Mouse (Mus musculus) hindbrain, embryonic 14.5 days (tissue): ENCODE measurements around the gene Krtap5-1. TPM values are rescaled to one million over a fixed set of nuclear protein-coding genes. Genes with fewer than 3 reads are reported as not detected.
A peak's percentile ranks its signal among the peaks of the same experiment; 100 is the strongest.
"Not testable (repeated sequence)": the region's sequence is repeated elsewhere in the genome, so short reads cannot be mapped to it uniquely, and the experiment has no call there.

ENCODE experiments used
- ATAC-seq: fragments of 200-750 bp; cut with Nextera tagmentation; 2 replicates; pipeline ENCODE4 v1.8.0; 2017; ENCODE audit warnings: moderate number of reproducible peaks, mild to moderate bottlenecking, moderate TSS enrichment, moderate library complexity; ENCODE audit not compliant: low FRiP score
- DNase-seq: peaks from one replicate; pipeline ENCODE4 v3.0.0-alpha.2; 2015; ENCODE audit warnings: low spot score
- H3K27ac ChIP-seq: fragments of 300-500 bp; sonication (generic); 2 replicates; pipeline ENCODE4 v1.5.1; 2014; ENCODE audit warnings: mild to moderate bottlenecking, moderate library complexity
- H3K27me3 ChIP-seq: fragments of 300-500 bp; sonication (generic); 2 replicates; pipeline ENCODE4 v1.6.1; 2014; ENCODE audit warnings: mild to moderate bottlenecking, low read length, mixed read lengths; ENCODE audit not compliant: control insufficient read depth, insufficient read depth
- H3K36me3 ChIP-seq: fragments of 300-500 bp; sonication (generic); replicated peaks from 2 replicates; pipeline ENCODE4 v1.6.1; 2014; ENCODE audit not compliant: control insufficient read depth, insufficient read depth
- H3K4me1 ChIP-seq: fragments of 300-500 bp; sonication (generic); replicated peaks from 2 replicates; pipeline ENCODE4 v1.6.1; 2014; ENCODE audit warnings: antibody characterized with exemption, low read length, mixed read lengths; ENCODE audit not compliant: control insufficient read depth, insufficient read depth
- H3K4me2 ChIP-seq: fragments of 300-500 bp; sonication (generic); replicated peaks from 2 replicates; pipeline ENCODE4 v1.6.1; 2014; ENCODE audit warnings: mild to moderate bottlenecking, moderate library complexity
- H3K4me3 ChIP-seq: fragments of 300-500 bp; sonication (generic); replicated peaks from 2 replicates; pipeline ENCODE4 v1.5.1; 2014; ENCODE audit warnings: mild to moderate bottlenecking, low read length
- H3K9ac ChIP-seq: fragments of 300-500 bp; sonication (generic); 2 replicates; pipeline ENCODE4 v1.6.1; 2014
- H3K9me3 ChIP-seq: fragments of 300-500 bp; sonication (generic); 2 replicates; pipeline ENCODE4 v1.6.1; 2016; ENCODE audit warnings: low read length; ENCODE audit not compliant: control insufficient read depth
- WGBS: fragments of 180-500 bp; shearing (Covaris S2); extraction: QIAGEN DNeasy Blood & Tissue Kit; methylation state at CpG from one replicate; pipeline ENCODE4 v1.1.7; 2014; 5-methylcytosine and 5-hydroxymethylcytosine counted together
- polyA plus RNA-seq: library from polyadenylated mRNA; unstranded; fragments of >200 nt; fragmentation: Nextera tagmentation; extraction: Ambion mirVana; gene quantifications from 2 replicates; pipeline ENCODE4 v1.2.1, GENCODE M21; 2014

Gene Krtap5-1
- polyA plus RNA-seq, 1 experiment from 2014 or later: not detected

DNA sequence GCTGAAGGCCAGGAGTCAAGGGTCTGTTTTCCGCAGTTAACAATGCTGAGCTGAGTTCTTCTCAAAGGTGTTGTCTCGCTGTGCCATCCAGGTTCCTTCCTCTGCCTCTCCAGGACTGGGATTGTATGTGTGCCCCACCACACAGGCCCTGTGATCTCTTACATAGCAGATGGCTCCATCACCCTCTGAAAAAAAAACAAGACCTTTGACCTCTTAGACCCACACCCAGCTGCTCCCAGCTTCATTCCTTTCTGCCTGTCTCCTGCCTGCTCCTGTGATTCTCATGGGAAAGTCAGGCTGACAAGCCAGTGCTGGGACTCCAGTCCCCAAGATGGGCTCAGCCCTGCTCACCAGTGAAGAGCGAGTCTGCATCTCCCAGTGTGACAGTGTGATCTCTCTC, 31.6 kb upstream of the Krtap5-1 start:
- no peak for ATAC-seq

DNA sequence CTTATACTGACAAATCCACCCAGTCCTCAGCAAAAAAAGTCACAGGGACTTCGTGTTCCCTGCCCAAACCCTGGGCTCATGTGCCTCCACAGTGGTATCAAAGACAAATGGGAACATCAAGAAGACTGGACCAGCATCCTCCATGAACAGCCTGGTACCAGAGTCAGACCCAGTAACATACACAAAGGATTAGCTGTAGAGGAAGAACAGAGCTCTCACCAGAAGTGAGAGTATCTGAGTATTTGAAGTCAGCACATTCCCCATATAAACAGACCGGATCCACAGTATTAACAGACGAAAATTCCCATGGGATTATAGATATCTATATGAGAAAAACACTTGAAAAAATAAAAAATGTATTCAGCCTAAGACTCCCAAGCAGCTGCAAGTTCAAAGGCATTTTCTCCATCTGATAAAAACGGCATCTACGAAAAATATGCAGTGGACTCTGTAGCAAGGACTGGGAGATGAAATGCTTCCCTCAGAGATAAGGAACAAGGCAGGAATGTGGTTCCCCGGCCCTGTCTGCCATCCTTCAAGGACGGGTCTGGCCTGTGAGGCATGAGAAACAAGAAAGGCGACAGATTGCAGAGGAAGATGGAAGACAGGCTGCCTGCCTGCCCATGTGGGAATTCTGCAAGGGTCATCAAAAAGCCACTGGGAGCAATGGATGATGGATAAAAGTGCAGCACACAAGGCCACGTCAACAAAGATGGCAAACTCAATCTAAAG, 30.0 kb upstream of the Krtap5-1 start:
- H3K36me3 ChIP-seq: no peaks in the 10 kb centered on the region

More for the DNA sequence above, 31.6 kb upstream of the Krtap5-1 start:
- H3K9ac ChIP-seq: no peak overlapping the region
- no peak overlapping the region for H3K4me2 ChIP-seq
- no peaks in the 10 kb centered on the region for H3K36me3 ChIP-seq
- H3K4me1 ChIP-seq: no peaks in the 10 kb centered on the region
- no peak for DNase-seq
- 63% methylated on average over 3 of the region's 3 CpGs for WGBS
- H3K4me3 ChIP-seq: no peak overlapping the region
- no peak overlapping the region for H3K27ac ChIP-seq
- H3K9me3 ChIP-seq: no peaks in the 10 kb centered on the region
- no peaks in the 10 kb centered on the region for H3K27me3 ChIP-seq

DNA sequence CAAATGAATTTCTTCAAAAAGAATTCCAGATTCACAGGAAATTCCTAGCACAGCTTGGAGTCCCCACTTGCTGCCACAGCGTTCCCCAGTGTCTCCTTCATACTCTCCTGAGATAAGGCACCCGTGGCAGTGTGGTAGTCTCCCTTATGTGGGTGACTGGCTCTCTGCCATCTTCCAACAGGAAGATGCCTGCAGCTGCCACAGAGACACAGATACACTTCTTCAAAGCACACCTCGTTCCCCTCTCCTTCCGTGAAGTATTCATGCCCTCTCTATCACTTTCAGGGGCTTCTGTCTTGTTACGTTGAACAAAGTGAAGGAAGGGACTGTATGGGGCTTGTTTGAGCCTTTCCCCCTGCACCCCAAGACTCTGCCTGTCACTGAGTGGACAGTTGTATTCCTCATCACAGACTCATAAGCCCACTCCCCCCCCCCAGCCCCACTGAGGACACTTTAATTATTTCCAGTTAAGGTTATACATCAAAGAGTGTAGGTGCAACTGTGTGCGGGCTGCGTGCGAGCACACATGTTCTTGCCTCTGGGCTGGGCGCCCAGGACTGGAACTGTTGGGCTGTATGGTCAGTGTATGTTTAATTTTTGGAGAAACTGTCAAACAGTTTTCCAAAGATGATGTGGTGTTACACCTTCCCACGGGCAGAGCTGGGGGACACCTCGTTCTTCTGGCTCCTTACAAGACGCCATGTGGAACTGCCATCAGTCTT, 26.6 kb upstream of the Krtap5-1 start:
- ATAC-seq (no peak), DNase-seq (no peak)
- Histone ChIP-seq H3K9me3 (no peaks in the 10 kb centered on the region), H3K4me3 (no peak overlapping the region), H3K36me3 (no peaks in the 10 kb centered on the region), H3K27me3 (no peaks in the 10 kb centered on the region), H3K27ac (no peak overlapping the region), H3K9ac (no peak overlapping the region), H3K4me2 (no peak overlapping the region), H3K4me1 (peaks cover 16% of the 10 kb centered on the region; the same call in 1 of the 2 replicates)
- 90% methylated on average over 12 of the region's 12 CpGs for WGBS

More for the DNA sequence above, 30.0 kb upstream of the Krtap5-1 start:
- Histone ChIP-seq H3K4me3 (no peak overlapping the region), H3K4me2 (no peak overlapping the region), H3K4me1 (peaks cover 3% of the 10 kb centered on the region; the same call in 1 of the 2 replicates), H3K27me3 (no peaks in the 10 kb centered on the region), H3K9ac (no peak overlapping the region), H3K9me3 (no peaks in the 10 kb centered on the region), H3K27ac (no peak overlapping the region)
- ATAC-seq: no peak
- no peak for DNase-seq
- WGBS: 69% methylated on average over 9 of the region's 9 CpGs

DNA sequence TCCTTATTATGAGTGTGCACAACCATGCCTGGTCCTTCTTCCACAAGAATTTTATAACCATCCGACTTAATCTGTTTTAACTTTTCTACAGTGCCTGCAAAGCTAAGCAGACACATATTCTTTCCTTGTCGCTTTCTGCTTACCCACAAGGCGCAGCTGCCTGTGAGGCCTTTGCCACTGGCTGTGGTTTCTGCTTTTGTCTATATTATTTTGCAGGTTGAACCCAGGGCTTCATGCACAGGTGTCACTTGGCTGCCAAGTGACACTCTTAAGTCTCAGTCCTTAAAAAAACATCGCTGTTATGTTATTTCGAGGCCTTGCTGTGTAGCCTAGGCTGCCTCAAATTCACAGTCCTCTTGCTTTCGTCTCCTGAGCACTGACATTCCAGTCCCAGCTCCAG, 25.7 kb upstream of the Krtap5-1 start:
- Histone ChIP-seq H3K27me3 (no peaks in the 10 kb centered on the region), H3K9ac (no peak overlapping the region), H3K27ac (no peak overlapping the region), H3K36me3 (no peaks in the 10 kb centered on the region), H3K4me3 (no peak overlapping the region), H3K9me3 (no peaks in the 10 kb centered on the region), H3K4me2 (no peak overlapping the region), H3K4me1 (peaks cover 16% of the 10 kb centered on the region; the same call in 1 of the 2 replicates)
- WGBS: 92% methylated on average over 6 of the region's 6 CpGs
- ATAC-seq: no peak
- DNase-seq: no peak

DNA sequence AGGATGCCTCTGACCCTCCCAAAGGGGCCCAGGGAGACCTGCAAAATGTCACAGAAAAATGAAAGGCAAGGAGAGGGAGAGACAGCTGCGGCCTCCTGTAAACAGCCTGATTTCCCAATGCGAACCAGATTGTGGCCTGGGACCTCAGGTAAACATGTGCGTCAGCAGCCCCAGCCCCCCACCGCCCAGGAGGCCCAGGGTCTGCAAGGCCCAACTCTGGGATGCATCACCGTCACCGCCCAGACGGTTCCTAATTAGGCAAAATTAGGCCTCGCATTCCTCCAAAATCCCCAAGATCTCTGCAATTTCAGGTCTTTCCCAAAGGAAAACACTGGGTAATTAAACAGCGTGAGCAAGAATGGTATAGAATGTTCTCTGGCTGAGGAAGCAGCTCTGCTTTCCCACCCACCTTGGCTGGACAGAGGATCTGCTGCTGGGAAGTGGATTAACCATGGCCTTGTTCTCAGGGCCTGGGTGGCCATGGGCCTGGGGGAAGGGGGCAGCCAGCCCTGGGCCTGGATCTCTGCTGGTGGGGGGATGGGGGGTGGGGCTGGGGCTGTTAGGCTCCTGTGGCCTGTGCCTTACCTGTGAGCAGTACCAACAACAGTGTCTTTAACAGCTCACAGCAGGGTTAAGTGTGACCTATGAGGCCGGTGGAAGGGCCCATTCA, 24.9 kb upstream of the Krtap5-1 start:
- not testable (repeated sequence) for ATAC-seq, H3K27me3 ChIP-seq, H3K9me3 ChIP-seq, H3K4me2 ChIP-seq, H3K4me3 ChIP-seq, H3K36me3 ChIP-seq, DNase-seq
- Histone ChIP-seq H3K27ac (0 out of 2 replicates have a peak overlapping the region, but pooled peaks have one; percentile 9), H3K9ac (peak overlapping the region; percentile 39; the same call in 1 of the 2 replicates), H3K4me1 (peaks cover 16% of the 10 kb centered on the region; the same call in 1 of the 2 replicates)
- 48% methylated on average over 3 of the region's 10 CpGs for WGBS

DNA sequence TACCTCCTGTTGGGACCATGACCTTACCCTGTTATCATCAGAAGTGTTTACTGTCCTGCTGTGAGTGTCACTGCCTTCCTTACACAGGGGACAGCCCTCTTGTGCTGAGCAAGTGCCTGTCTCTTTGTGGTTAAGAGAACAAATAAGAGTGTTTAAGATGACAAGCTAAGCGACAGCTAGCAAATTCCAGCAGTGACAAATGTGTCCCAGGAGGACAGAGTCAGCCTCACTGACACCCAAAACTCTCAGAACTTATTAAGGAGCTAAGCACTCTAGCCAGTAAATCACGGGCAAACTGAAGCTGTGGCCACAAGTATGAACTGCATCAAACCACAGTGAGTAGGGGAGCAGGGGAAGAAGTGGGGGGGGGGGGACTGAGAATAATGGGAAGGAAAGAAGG, 24.0 kb upstream of the Krtap5-1 start:
- no peak for DNase-seq
- no peaks in the 10 kb centered on the region for H3K9me3 ChIP-seq
- H3K4me3 ChIP-seq: no peak overlapping the region
- no peak for ATAC-seq
- no peak overlapping the region for H3K4me2 ChIP-seq
- H3K36me3 ChIP-seq: no peaks in the 10 kb centered on the region
- H3K27me3 ChIP-seq: no peaks in the 10 kb centered on the region
- H3K27ac ChIP-seq: no peak overlapping the region
- 37% methylated on average over 2 of the region's 2 CpGs for WGBS
- peaks cover 16% of the 10 kb centered on the region; the same call in 1 of the 2 replicates for H3K4me1 ChIP-seq
- H3K9ac ChIP-seq: no peak overlapping the region

DNA sequence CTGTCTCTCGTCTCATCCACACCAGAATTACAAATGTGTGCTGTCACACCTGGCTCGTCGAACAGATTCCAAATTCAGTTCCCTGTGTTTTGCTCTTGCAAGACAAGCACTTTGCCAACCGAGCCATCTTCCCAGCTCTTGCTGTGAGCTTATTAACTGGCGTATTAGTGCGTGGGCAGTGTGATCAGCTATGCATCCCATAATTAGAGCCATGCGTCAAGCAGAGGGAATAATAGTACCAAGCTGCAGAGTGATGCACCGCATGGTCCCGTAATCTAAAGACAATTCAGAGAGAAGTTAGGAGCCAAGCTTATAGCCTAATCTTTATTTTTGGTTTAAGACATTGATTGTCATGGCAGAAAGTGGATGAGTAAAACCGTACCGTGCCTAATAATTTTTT, 22.2 kb upstream of the Krtap5-1 start:
- no peaks in the 10 kb centered on the region for H3K27me3 ChIP-seq
- no peak overlapping the region for H3K4me3 ChIP-seq
- H3K27ac ChIP-seq: 0 out of 2 replicates have a peak overlapping the region, but pooled peaks have one; percentile 58
- no peak for ATAC-seq
- H3K9me3 ChIP-seq: no peaks in the 10 kb centered on the region
- H3K9ac ChIP-seq: no peak overlapping the region
- no peak overlapping the region for H3K4me2 ChIP-seq
- no peaks in the 10 kb centered on the region for H3K36me3 ChIP-seq
- 67% methylated on average over 11 of the region's 11 CpGs for WGBS
- no peak for DNase-seq
- H3K4me1 ChIP-seq: peaks cover 21% of the 10 kb centered on the region; the same call in 1 of the 2 replicates

DNA sequence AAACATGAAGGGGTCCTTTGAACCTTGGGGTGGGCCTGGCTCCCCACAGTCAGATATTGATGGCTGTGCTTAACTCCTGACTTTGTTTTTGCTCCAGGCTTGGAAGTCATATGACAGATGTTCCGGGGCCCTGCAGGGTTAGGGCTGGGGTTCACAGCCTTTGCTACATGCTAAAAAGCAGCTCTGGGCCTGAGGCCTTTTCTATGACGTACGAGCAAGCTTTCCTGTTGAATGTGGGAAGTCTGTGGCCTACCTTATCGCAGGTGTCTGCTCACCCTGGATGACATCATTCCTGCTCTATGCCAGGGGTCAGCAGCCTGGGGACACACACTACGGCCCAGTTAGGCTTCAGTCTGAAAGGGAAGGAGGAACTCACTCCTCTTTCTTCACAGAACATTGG, 20.3 kb upstream of the Krtap5-1 start:
- WGBS: 82% methylated on average over 5 of the region's 5 CpGs
- H3K4me3 ChIP-seq: no peak overlapping the region
- no peak for ATAC-seq

DNA sequence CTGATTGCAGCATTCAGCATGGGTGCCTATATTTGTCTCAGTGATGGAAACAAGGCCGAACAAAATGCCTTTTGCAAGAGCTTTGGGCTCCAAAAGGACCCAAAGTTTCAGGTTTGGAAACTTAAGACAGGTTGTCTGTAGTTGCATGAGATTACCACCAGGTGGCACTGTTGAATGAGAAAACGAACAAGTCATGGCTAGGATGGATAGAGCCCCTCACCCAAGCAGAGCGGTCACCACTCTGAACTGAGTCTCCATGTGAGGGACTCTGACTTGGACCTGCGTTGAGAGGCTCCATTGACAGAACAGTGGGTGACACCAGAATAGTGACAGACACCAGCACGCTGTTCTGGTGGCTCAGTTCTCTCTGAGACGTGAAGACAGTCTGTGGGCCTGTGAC, 19.6 kb upstream of the Krtap5-1 start:
- Histone ChIP-seq H3K9ac (no peak overlapping the region), H3K27ac (no peak overlapping the region), H3K4me2 (no peak overlapping the region), H3K4me1 (0 out of 2 replicates have a peak, but pooled peaks cover 16% of the 10 kb centered on the region), H3K4me3 (no peak overlapping the region), H3K9me3 (no peaks in the 10 kb centered on the region), H3K36me3 (no peaks in the 10 kb centered on the region), H3K27me3 (no peaks in the 10 kb centered on the region)
- ATAC-seq: no peak
- DNase-seq: peak; percentile 77
- 48% methylated on average over 6 of the region's 6 CpGs for WGBS

More for the DNA sequence above, 20.3 kb upstream of the Krtap5-1 start:
- no peaks in the 10 kb centered on the region for H3K36me3 ChIP-seq
- no peak overlapping the region for H3K4me2 ChIP-seq
- peaks cover 21% of the 10 kb centered on the region; the same call in 1 of the 2 replicates for H3K4me1 ChIP-seq
- DNase-seq: no peak
- no peak overlapping the region for H3K9ac ChIP-seq
- no peak overlapping the region for H3K27ac ChIP-seq
- H3K9me3 ChIP-seq: no peaks in the 10 kb centered on the region
- H3K27me3 ChIP-seq: no peaks in the 10 kb centered on the region
